Mouse (Mus musculus) Patski (cell line): ENCODE data around the gene Kifap3. TPM values are rescaled to one million over a fixed set of nuclear protein-coding genes. Genes with fewer than 3 reads are reported as not detected.
"Not testable (repeated sequence)": the region's sequence is repeated elsewhere in the genome, so short reads cannot be mapped to it uniquely, and the experiment has no call there.

ENCODE experiments used
- ATAC-seq: fragments of 100-300 bp; one replicate; pipeline ENCODE4 v1.8.0; 2021
- CTCF ChIA-PET: fragments of 350-600 bp; sonication (Branson Sonifier 250); formaldehyde crosslinking; loops from one replicate; lab custom pipeline; 2022; ENCODE audit warnings: inconsistent platforms; lab: Charles Lee
- POLR2A ChIA-PET: fragments of 350-600 bp; sonication (Branson Sonifier 250); formaldehyde crosslinking; loops from one replicate; lab custom pipeline; 2022; ENCODE audit warnings: antibody characterized with exemption, inconsistent platforms; lab: Charles Lee
- DNase-seq: peaks from one replicate; pipeline ENCODE4 v3.0.0-alpha.2; 2011; ENCODE audit warnings: low read depth, low spot score
- H3K27me3 ChIP-seq: fragments of 371-371 bp; one replicate; pipeline ENCODE4 v1.5.1; 2021
- CTCF ChIP-seq: fragments of 100-300 bp; IDR thresholded peaks from one replicate; pipeline ENCODE4 v1.5.1; 2021
- in situ Hi-C: fragments of 300-500 bp; cut with MboI; formaldehyde crosslinking; loops from 3 replicates; pipeline ENCODE4 v1.11.1; 2018; ENCODE audit warnings: low pct_unique_long_range_greater_than_20kb, mixed read lengths
- polyA plus RNA-seq: library from polyadenylated mRNA; unstranded; gene quantifications from one replicate; pipeline ENCODE4 v1.2.3, GENCODE M21; 2021

The Kifap3 gene
- 76.7 TPM for polyA plus RNA-seq

GRCm38 (mm10) chr1:163779336-163780115 is at the start of gene Kifap3:
Gene Kifap3 (plus strand): TSS chr1:163779583.
- peak; percentile 88 for TF ChIP-seq CTCF
- H3K27me3 ChIP-seq, result no peaks in the 10 kb centered on the region
- DNase-seq (peak; percentile 89), ATAC-seq (peak; percentile 99)
- in situ Hi-C loops, result no loop called here
- POLR2A ChIA-PET, result no interaction called here
- CTCF ChIA-PET, result interaction anchor here (0.6 to 1.6 kb wide), 5 partner anchors 9 to 81 kb away, joined by 3 to 7 read pairs (median 3); no protein-coding TSS in a partner anchor

GRCm38 (mm10) chr1:163731166-163731565 is 48.2 kb upstream of the Kifap3 start:
- CTCF ChIA-PET, POLR2A ChIA-PET, in situ Hi-C loops, H3K27me3 ChIP-seq, DNase-seq, ATAC-seq: not testable (repeated sequence)

- in situ Hi-C loops, result no loop called here
- H3K27me3 ChIP-seq, result no peaks in the 10 kb centered on the region
- DNase-seq, result no peak
- no peak for TF ChIP-seq CTCF
- ChIA-PET POLR2A (no interaction called here), CTCF (no interaction called here)
- no peak for ATAC-seq
Measured at GRCm38 (mm10) chr1:163736441-163737238, 42.7 kb upstream of the Kifap3 start.

GRCm38 (mm10) chr1:163737239-163737533 is 42.2 kb upstream of the Kifap3 start:
- ChIA-PET POLR2A (no interaction called here), CTCF (interaction anchor here (0.6 to 1.2 kb wide), 2 partner anchors 17 to 42 kb away, joined by 3 read pairs; partner anchors contain the start of gene Kifap3)
- DNase-seq, result no peak
- H3K27me3 ChIP-seq, result no peaks in the 10 kb centered on the region
- in situ Hi-C loops, result no loop called here
- no peak for ATAC-seq
- no peak for TF ChIP-seq CTCF

- ChIA-PET CTCF (no interaction called here), POLR2A (no interaction called here)
- in situ Hi-C loops, result no loop called here
- DNase-seq (no peak), ATAC-seq (no peak)
- TF ChIP-seq CTCF, result no peak
- H3K27me3 ChIP-seq, result peaks cover 3% of the 10 kb centered on the region
Measured at GRCm38 (mm10) chr1:163751360-163751992, 27.9 kb upstream of the Kifap3 start.

- peaks cover 12% of the 10 kb centered on the region for H3K27me3 ChIP-seq
- ChIA-PET POLR2A (no interaction called here), CTCF (no interaction called here)
- ATAC-seq, result no peak
- TF ChIP-seq CTCF, result no peak
- DNase-seq, result no peak
- in situ Hi-C loops, result no loop called here
Measured at GRCm38 (mm10) chr1:163757462-163758207, 21.7 kb upstream of the Kifap3 start.

- in situ Hi-C loops, DNase-seq, H3K27me3 ChIP-seq, ATAC-seq, POLR2A ChIA-PET: not testable (repeated sequence)
- CTCF ChIA-PET, result interaction anchor here (0.6 kb wide), 1 partner anchor 1034 kb away, joined by 3 read pairs; no protein-coding TSS in a partner anchor
Measured at GRCm38 (mm10) chr1:163783577-163783976, 4.2 kb downstream of the Kifap3 start.

- no peak for DNase-seq
- ChIA-PET CTCF (no interaction called here), POLR2A (no interaction called here)
- in situ Hi-C loops, result no loop called here
- ATAC-seq, result no peak
- no peak for TF ChIP-seq CTCF
- H3K27me3 ChIP-seq, result no peaks in the 10 kb centered on the region
Measured at GRCm38 (mm10) chr1:163821365-163821764, 42.0 kb downstream of the Kifap3 start.

- ChIA-PET CTCF (interaction anchor here (0.9 to 1.8 kb wide), 2 partner anchors 12 to 15 kb away, joined by 3 to 4 read pairs; no protein-coding TSS in a partner anchor), POLR2A (no interaction called here)
- no peaks in the 10 kb centered on the region for H3K27me3 ChIP-seq
- no peak for TF ChIP-seq CTCF
- DNase-seq (no peak), ATAC-seq (no peak)
- in situ Hi-C loops, result no loop called here
Measured at GRCm38 (mm10) chr1:163829482-163829881, 50.1 kb downstream of the Kifap3 start.

- ATAC-seq, result no peak
- ChIA-PET CTCF (no interaction called here), POLR2A (no interaction called here)
- DNase-seq, result no peak
- TF ChIP-seq CTCF, result peak; percentile 51
- in situ Hi-C loops, result no loop called here
- H3K27me3 ChIP-seq, result no peaks in the 10 kb centered on the region
Measured at GRCm38 (mm10) chr1:163834066-163834465, 54.7 kb downstream of the Kifap3 start.
